Mouse (Mus musculus): ENCODE measurements around the gene 3110009E18Rik. TPM values are rescaled to one million over a fixed set of nuclear protein-coding genes. Genes with fewer than 3 reads are reported as not detected.

3110009E18Rik gene
- total RNA-seq (2023): 2.2 TPM in 2 replicates

DNA sequence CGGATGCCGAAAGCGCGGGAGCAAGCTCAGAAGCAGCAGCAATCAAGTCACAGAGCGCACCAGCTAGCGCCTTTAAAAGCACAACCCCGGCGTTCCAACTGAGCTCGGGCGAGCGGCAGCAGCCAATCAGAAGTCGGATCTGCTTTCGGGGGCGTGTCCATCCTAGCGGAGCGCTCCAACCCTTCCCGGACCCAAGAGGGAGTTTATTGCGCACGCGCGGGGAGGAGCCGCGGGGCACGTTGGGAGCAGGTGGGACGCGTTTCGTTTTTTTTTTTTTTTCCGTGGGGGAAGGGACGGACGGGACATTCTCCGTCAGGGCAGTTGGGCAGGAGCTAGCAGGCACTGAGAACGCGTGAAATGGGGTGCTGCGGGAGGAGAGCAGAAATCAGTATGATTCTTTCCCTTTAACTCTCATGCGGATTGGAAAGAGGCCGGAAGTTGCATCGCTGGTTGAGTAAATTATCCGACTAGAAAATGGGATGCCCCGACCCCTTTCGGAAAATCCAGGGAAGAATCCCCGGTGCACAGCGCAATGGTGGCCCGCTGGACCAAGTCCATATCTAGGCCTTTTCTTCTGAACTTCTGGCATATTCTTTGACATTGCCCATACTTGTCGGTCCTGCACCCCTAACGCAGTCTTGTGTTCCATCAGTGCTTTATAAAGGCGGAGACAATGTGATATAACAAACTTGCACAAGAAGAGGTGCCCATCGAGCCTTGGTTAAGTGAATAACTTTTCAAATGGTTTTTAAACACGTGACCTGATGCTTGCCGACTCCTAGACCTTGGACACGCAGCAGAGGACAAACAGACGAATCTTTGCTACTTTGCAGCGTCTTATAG, at the start of gene 3110009E18Rik, which contains the start of gene Dbi:
Gene 3110009E18Rik (plus strand): TSS at position 219 of the 843 bp plus-strand sequence.
Gene Dbi (minus strand): TSS at position 110 of the 843 bp plus-strand sequence.

DNA sequence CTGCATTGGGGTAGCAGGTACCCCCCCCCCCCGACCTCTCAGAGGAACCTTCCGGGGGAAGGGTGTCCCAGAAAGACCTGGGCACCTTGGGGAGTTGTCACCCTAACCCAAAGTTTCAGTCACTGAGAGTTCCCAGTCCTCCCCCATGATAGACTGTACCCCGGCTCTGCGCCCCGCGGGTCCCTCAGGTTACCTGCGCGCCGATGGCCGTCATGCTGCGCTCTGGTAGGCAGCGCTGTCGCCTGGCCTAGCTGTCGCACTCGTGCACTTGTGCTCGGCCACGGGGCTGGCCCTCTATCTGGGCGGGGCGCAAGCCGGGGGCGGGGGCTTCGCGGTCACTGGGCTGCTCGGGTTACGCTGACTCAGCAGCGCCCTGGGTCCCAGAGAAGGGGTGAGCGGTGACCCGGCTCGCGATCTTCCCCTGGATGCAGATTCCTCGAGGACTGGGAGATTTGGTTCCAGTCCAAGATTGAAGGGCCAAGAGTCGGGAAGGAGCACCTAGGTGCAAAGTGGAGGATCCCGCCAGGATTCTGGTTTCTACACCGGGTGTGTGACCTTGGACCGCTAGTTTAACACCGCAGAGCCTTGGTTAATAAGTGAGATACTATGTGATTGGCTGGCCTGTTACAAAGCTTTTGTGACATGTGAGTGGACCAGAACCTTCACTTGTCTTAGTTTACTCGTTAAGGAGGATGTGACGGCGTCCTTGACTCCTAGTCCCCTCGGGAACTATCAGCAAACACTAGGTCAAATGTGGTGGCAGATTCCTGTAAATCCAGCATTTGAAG, 47.3 kb upstream of the 3110009E18Rik start, which contains the start of gene Tmem37:
Gene Tmem37 (minus strand): TSS at position 556 of the 788 bp plus-strand sequence.

Other genes starting within 250 kb of the 3110009E18Rik start
- 0.57 and 0.66 TPM in 2 replicates for gene Tmem177, start 208.0 kb upstream of the 3110009E18Rik start, total RNA-seq (2023)
- not detected in 2 replicates for gene Cfap221, start 124.0 kb upstream of the 3110009E18Rik start, total RNA-seq (2023)
- gene Sctr, start 114.3 kb upstream of the 3110009E18Rik start, total RNA-seq (2023): not detected in 2 replicates
- 0.41 TPM in 1 of 2 replicates, not detected in the other for gene Tmem37, start 47.1 kb upstream of the 3110009E18Rik start, total RNA-seq (2023)
- 67.2 and 71.7 TPM in 2 replicates for gene Dbi, start 109 bp upstream of the 3110009E18Rik start, total RNA-seq (2023)
- 5.0 and 6.8 TPM in 2 replicates for gene Steap3, start 151.5 kb downstream of the 3110009E18Rik start, total RNA-seq (2023)
- not detected in 2 replicates for gene C1ql2, start 219.4 kb downstream of the 3110009E18Rik start, total RNA-seq (2023)